Mouse (Mus musculus) liver, adult 2 months (tissue): ENCODE measurements at regions not wholly inside any gene's neighbourhood (a gene's known extent, or its start where the extent isn't known, plus 50 kb on each side); places are given as distances from the start of the nearest gene placed in this dataset.

Source experiments
- CTCF ChIP-seq: fragments of 200-500 bp; IDR thresholded peaks from 2 replicates; pipeline ENCODE4 v1.5.1; 2011; ENCODE audit warnings: low read depth, low read length, control low read depth
- POLR2A ChIP-seq: fragments of 200-500 bp; IDR thresholded peaks from 2 replicates; pipeline ENCODE4 v1.6.1; 2011; ENCODE audit warnings: low read length, control low read depth; ENCODE audit not compliant: insufficient read depth; ENCODE audit errors: extremely low read depth

- TF ChIP-seq CTCF (no peak), POLR2A (no peak)
Measured at GRCm38 (mm10) chr1:159034952-159035351, 54.7 kb upstream of the Pappa2 start.
